14 mouse cellular contexts compared by ENCODE assay signal in genomic region chr4:111425170-111425569, GRCm38 (mm10). TPM values are rescaled to one million over a fixed set of nuclear protein-coding genes. Genes with fewer than 3 reads are reported as not detected.
DNase-seq lines count a peak whose midpoint lies in the region; ATAC-seq and TF ChIP-seq lines count a peak whose summit lies in the region.
"Had no signal": no experiment of that assay in that cellular context is flagged by ENCODE, and none has a peak within 500 bp of the region (broad histone marks: within the 10 kb centered on the region; RNA-seq: fewer than 3 reads in every experiment).

No protein-coding gene starts in this region.

- H3K36me3 ChIP-seq in heart, embryonic 16.5 days (ENCODE audit: control insufficient read depth, insufficient read depth), result no peaks in the 10 kb centered on the region
- peaks cover under 1% of the 10 kb centered on the region; the same call in 1 of the 2 replicates for H3K36me3 ChIP-seq in heart, adult 2 months (ENCODE audit: control insufficient read depth, insufficient read depth, low read length)
- H3K36me3 ChIP-seq in lung, embryonic 16.5 days (ENCODE audit: control insufficient read depth, insufficient read depth, low read length), result no peaks in the 10 kb centered on the region; the same call in 1 of the 2 replicates
- H3K36me3 ChIP-seq in embryonic facial prominence, embryonic 14.5 days (ENCODE audit: control insufficient read depth, insufficient read depth, low read length), result peaks cover 30% of the 10 kb centered on the region
- no peaks in the 10 kb centered on the region; the same call in 1 of the 2 replicates for H3K36me3 ChIP-seq in stomach, embryonic 14.5 days (ENCODE audit: control insufficient read depth, insufficient read depth, low read length)
- H3K36me3 ChIP-seq: neural tube, embryonic 12.5 days had no signal

- no peaks in the 10 kb centered on the region for H3K9me3 ChIP-seq in heart, embryonic 16.5 days (replicated peaks; ENCODE audit: control insufficient read depth, low read length)
- H3K9me3 ChIP-seq in lung, embryonic 16.5 days (ENCODE audit: control insufficient read depth, low read length), result no peaks in the 10 kb centered on the region
- no peaks in the 10 kb centered on the region for H3K9me3 ChIP-seq in embryonic facial prominence, embryonic 14.5 days (ENCODE audit: control insufficient read depth, low read length)
- no peaks in the 10 kb centered on the region for H3K9me3 ChIP-seq in stomach, embryonic 14.5 days (ENCODE audit: control insufficient read depth, low read depth, low read length)
- H3K9me3 ChIP-seq: hindbrain, embryonic 13.5 days; limb, embryonic 12.5 days; midbrain, embryonic 15.5 days; neural tube, embryonic 12.5 days had no signal

- H3K79me2 ChIP-seq in heart, adult 2 months (replicated peaks; ENCODE audit: control insufficient read depth, insufficient read depth, low read length), result no peaks in the 10 kb centered on the region

- no peak for TF ChIP-seq EP300 in heart, adult 2 months (IDR thresholded peaks at IDR 0.05; ENCODE audit: insufficient read depth, low read depth, low read length)

- peak; percentile 79 for ATAC-seq in heart, embryonic 16.5 days (replicated peaks; ENCODE audit: extremely low read depth, insufficient read depth, low FRiP score)
- ATAC-seq in lung, embryonic 16.5 days (ENCODE audit: low read depth), result peak; percentile 88
- no peak for ATAC-seq in embryonic facial prominence, embryonic 14.5 days (ENCODE audit: low read depth)
- 0 out of 2 replicates have a peak, but pooled peaks have one; percentile 63 for ATAC-seq in stomach, embryonic 14.5 days (ENCODE audit: insufficient number of reproducible peaks, insufficient read depth, low FRiP score, low read depth)
- ATAC-seq: midbrain, embryonic 15.5 days had no signal

- H3K9ac ChIP-seq in heart, embryonic 16.5 days (ENCODE audit: low read length), result no peak overlapping the region
- H3K9ac ChIP-seq in heart, adult 2 months (ENCODE audit: low read depth, low read length), result no peak overlapping the region
- no peak overlapping the region for H3K9ac ChIP-seq in lung, embryonic 16.5 days (ENCODE audit: low read length)
- no peak overlapping the region for H3K9ac ChIP-seq in embryonic facial prominence, embryonic 14.5 days (ENCODE audit: low read depth, low read length)
- no peak overlapping the region for H3K9ac ChIP-seq in stomach, embryonic 14.5 days (replicated peaks; ENCODE audit: low read depth, low read length)
- H3K9ac ChIP-seq: hindbrain, embryonic 13.5 days; limb, embryonic 12.5 days; midbrain, embryonic 15.5 days; neural tube, embryonic 12.5 days had no signal

- 40% methylated on average over 6 of the region's 6 CpGs for WGBS in heart, embryonic 16.5 days
- 26% methylated on average over 6 of the region's 6 CpGs for WGBS in heart, adult 2 months
- 34% methylated on average over 6 of the region's 6 CpGs for WGBS in lung, embryonic 16.5 days
- WGBS in lung, adult 2 months, result 36% methylated on average over 6 of the region's 6 CpGs
- WGBS in embryonic facial prominence, embryonic 14.5 days, result 62% methylated on average over 5 of the region's 6 CpGs
- 71% methylated on average over 6 of the region's 6 CpGs for WGBS in stomach, embryonic 14.5 days

- no peak overlapping the region for H3K4me3 ChIP-seq in heart, embryonic 16.5 days (ENCODE audit: low read length)
- no peak overlapping the region for H3K4me3 ChIP-seq in heart, adult 2 months
- no peak overlapping the region for H3K4me3 ChIP-seq in lung, embryonic 16.5 days (ENCODE audit: low read length)
- no peak overlapping the region for H3K4me3 ChIP-seq in lung, adult 2 months (replicated peaks; ENCODE audit: extremely low read depth, low read depth, low read length)
- H3K4me3 ChIP-seq in embryonic facial prominence, embryonic 14.5 days (ENCODE audit: low read depth, low read length), result no peak overlapping the region
- H3K4me3 ChIP-seq in stomach, embryonic 14.5 days (ENCODE audit: low read depth, low read length), result no peak overlapping the region
- H3K4me3 ChIP-seq: hindbrain, embryonic 13.5 days; limb, embryonic 12.5 days; midbrain, embryonic 15.5 days; neural tube, embryonic 12.5 days had no signal

- H3K27me3 ChIP-seq in heart, embryonic 16.5 days (ENCODE audit: control insufficient read depth, insufficient read depth, low read length), result no peaks in the 10 kb centered on the region
- no peaks in the 10 kb centered on the region for H3K27me3 ChIP-seq in heart, adult 2 months (ENCODE audit: control insufficient read depth, insufficient read depth, low read length)
- H3K27me3 ChIP-seq in lung, embryonic 16.5 days (ENCODE audit: control insufficient read depth, insufficient read depth, low read depth, low read length), result no peaks in the 10 kb centered on the region
- H3K27me3 ChIP-seq in embryonic facial prominence, embryonic 14.5 days (replicated peaks; ENCODE audit: control insufficient read depth, insufficient read depth, low read length), result no peaks in the 10 kb centered on the region
- no peaks in the 10 kb centered on the region for H3K27me3 ChIP-seq in stomach, embryonic 14.5 days (ENCODE audit: control insufficient read depth, insufficient read depth, low read length)
- H3K27me3 ChIP-seq: hindbrain, embryonic 13.5 days; limb, embryonic 12.5 days; midbrain, embryonic 15.5 days; neural tube, embryonic 12.5 days had no signal

- peaks cover 10% of the 10 kb centered on the region for H3K4me1 ChIP-seq in heart, embryonic 16.5 days (ENCODE audit: control insufficient read depth, insufficient read depth, low read length)
- H3K4me1 ChIP-seq in heart, adult 2 months (ENCODE audit: control insufficient read depth, insufficient read depth, low read length), result peaks cover 2% of the 10 kb centered on the region; the same call in 1 of the 2 replicates
- H3K4me1 ChIP-seq in lung, embryonic 16.5 days (replicated peaks; ENCODE audit: control insufficient read depth, insufficient read depth, low read length), result peaks cover 9% of the 10 kb centered on the region
- H3K4me1 ChIP-seq in lung, adult 2 months (ENCODE audit: control insufficient read depth, insufficient read depth, low read length), result no peaks in the 10 kb centered on the region
- peaks cover 30% of the 10 kb centered on the region for H3K4me1 ChIP-seq in embryonic facial prominence, embryonic 14.5 days (ENCODE audit: control insufficient read depth, insufficient read depth, low read length)
- H3K4me1 ChIP-seq in stomach, embryonic 14.5 days (ENCODE audit: control insufficient read depth, insufficient read depth, low read length), result 0 out of 2 replicates have a peak, but pooled peaks cover 7% of the 10 kb centered on the region
- H3K4me1 ChIP-seq: limb, embryonic 12.5 days had no signal

- intact Hi-C loops in heart, adult 2 months (cut with DNase I), result no loop called here

- H3K27ac ChIP-seq in heart, embryonic 16.5 days (ENCODE audit: low read length), result no peak overlapping the region
- no peak overlapping the region for H3K27ac ChIP-seq in heart, adult 2 months
- H3K27ac ChIP-seq in lung, embryonic 16.5 days (ENCODE audit: low read length), result no peak overlapping the region
- H3K27ac ChIP-seq in embryonic facial prominence, embryonic 14.5 days (replicated peaks; ENCODE audit: low read depth, low read length), result no peak overlapping the region
- H3K27ac ChIP-seq in stomach, embryonic 14.5 days (ENCODE audit: low read length), result no peak overlapping the region
- H3K27ac ChIP-seq: hindbrain, embryonic 13.5 days; limb, embryonic 12.5 days; midbrain, embryonic 15.5 days; neural tube, embryonic 12.5 days had no signal

- TF ChIP-seq CTCF in heart, adult 2 months (IDR thresholded peaks at IDR 0.05), result no peak
- no peak for TF ChIP-seq CTCF in lung, adult 2 months (IDR thresholded peaks at IDR 0.05; ENCODE audit: insufficient read depth, low read length)

- DNase-seq in heart, adult 2 months, result no peak
- DNase-seq in lung, adult 2 months, result no peak
- DNase-seq in embryonic facial prominence, embryonic 14.5 days (ENCODE audit: low spot score), result peak; percentile 40
- no peak for DNase-seq in embryo, embryonic 10 days (ENCODE audit: low spot score)
- DNase-seq: cerebellum, adult 9-10 months; lung, postnatal 36 days; spleen, adult 18-20 months had no signal

- no peak for TF ChIP-seq POLR2A in heart, adult 2 months (IDR thresholded peaks at IDR 0.05; ENCODE audit: insufficient read depth, low read depth, low read length)
- no peak for TF ChIP-seq POLR2A in lung, adult 2 months (IDR thresholded peaks at IDR 0.05; ENCODE audit: borderline replicate concordance, extremely low read depth, low read depth, low read length)

- no peak overlapping the region for H3K4me2 ChIP-seq in heart, embryonic 16.5 days (ENCODE audit: low read depth, low read length)
- no peak overlapping the region for H3K4me2 ChIP-seq in lung, embryonic 16.5 days (ENCODE audit: low read depth, low read length)
- no peak overlapping the region; the same call in 1 of the 2 replicates for H3K4me2 ChIP-seq in embryonic facial prominence, embryonic 14.5 days (ENCODE audit: low read depth, low read length)
- no peak overlapping the region for H3K4me2 ChIP-seq in stomach, embryonic 14.5 days (replicated peaks; ENCODE audit: low read depth, low read length)
- H3K4me2 ChIP-seq: hindbrain, embryonic 13.5 days; limb, embryonic 12.5 days; midbrain, embryonic 15.5 days; neural tube, embryonic 12.5 days had no signal

RNA-seq across cellular contexts. Expression of gene Bend5, which starts 10.4 kb away (rescaled TPM):
- 18.0 and 18.1 TPM in 2 replicates for polyA plus RNA-seq in heart, embryonic 16.5 days (2015; fragmentation: Nextera tagmentation; extraction: Ambion mirVana)
- total RNA-seq in heart, adult 2 months (2021), result 1 to 10 TPM; 5.4 to 8.1 TPM
- 3.8 and 4.2 TPM in 2 replicates for polyA plus RNA-seq in heart, adult 2 months (2012; rRNA removed)
- polyA plus RNA-seq in lung, embryonic 16.5 days (2015; fragmentation: Nextera tagmentation; extraction: Ambion mirVana), result 19.6 and 20.9 TPM in 2 replicates
- 4.0 and 5.2 TPM in 2 replicates for polyA plus RNA-seq in lung, adult 2 months (2012; rRNA removed)
- polyA plus RNA-seq in embryonic facial prominence, embryonic 14.5 days (2014; fragmentation: Nextera tagmentation; extraction: Ambion mirVana), result 63.6 and 68.5 TPM in 2 replicates
- polyA plus RNA-seq in stomach, embryonic 14.5 days (2014; fragmentation: Nextera tagmentation; extraction: Ambion mirVana), result 40.3 and 42.0 TPM in 2 replicates
